Mouse (Mus musculus) urinary bladder, postnatal 4 days (tissue): Measurements from ENCODE around the gene Rph3al.

Source experiments
- DNase-seq, 2 experiments: peaks; one replicate each; pipeline ENCODE4 v3.0.0; 2021 to 2022; ENCODE audit warnings: low spot score in 2 of 2

Gene Rph3al

GRCm38 (mm10) chr11:75906556-75906955 is 31.7 kb downstream of the Rph3al start:
- DNase-seq, result no peak

- no peak for DNase-seq
Measured at GRCm38 (mm10) chr11:75904982-75905381, 33.2 kb downstream of the Rph3al start.

- DNase-seq, result no peak
Measured at GRCm38 (mm10) chr11:75904501-75904900, 33.7 kb downstream of the Rph3al start.

- DNase-seq, result no peak
Measured at GRCm38 (mm10) chr11:75903486-75903885, 34.7 kb downstream of the Rph3al start.

GRCm38 (mm10) chr11:75901339-75901738 is 36.9 kb downstream of the Rph3al start:
- DNase-seq, result no peak

- no peak for DNase-seq
Measured at GRCm38 (mm10) chr11:75899676-75900075, 38.6 kb downstream of the Rph3al start.

- DNase-seq, result no peak
Measured at GRCm38 (mm10) chr11:75898532-75898931, 39.7 kb downstream of the Rph3al start.

- no peak for DNase-seq
Measured at GRCm38 (mm10) chr11:75894791-75895420, 43.3 kb downstream of the Rph3al start.

GRCm38 (mm10) chr11:75893956-75894355 is 44.3 kb downstream of the Rph3al start:
- DNase-seq, result no peak

GRCm38 (mm10) chr11:75887349-75887748 is 50.9 kb downstream of the Rph3al start:
- DNase-seq, result no peak

GRCm38 (mm10) chr11:75881234-75881633 is 57.0 kb downstream of the Rph3al start:
- no peak for DNase-seq

GRCm38 (mm10) chr11:75880064-75880463 is 58.2 kb downstream of the Rph3al start:
- no peak for DNase-seq

GRCm38 (mm10) chr11:75878460-75878859 is 59.8 kb downstream of the Rph3al start:
- no peak for DNase-seq

- DNase-seq, result no peak
Measured at GRCm38 (mm10) chr11:75876043-75876780, 62.0 kb downstream of the Rph3al start.

GRCm38 (mm10) chr11:75871688-75872087 is 66.5 kb downstream of the Rph3al start:
- DNase-seq, result no peak

GRCm38 (mm10) chr11:75870947-75871346 is 67.3 kb downstream of the Rph3al start:
- no peak for DNase-seq

- DNase-seq, result no peak
Measured at GRCm38 (mm10) chr11:75870386-75870785, 67.8 kb downstream of the Rph3al start.

- no peak for DNase-seq
Measured at GRCm38 (mm10) chr11:75869898-75870297, 68.3 kb downstream of the Rph3al start.

- DNase-seq, result no peak
Measured at GRCm38 (mm10) chr11:75866861-75867260, 71.4 kb downstream of the Rph3al start.

- DNase-seq, result no peak
Measured at GRCm38 (mm10) chr11:75865859-75866258, 72.4 kb downstream of the Rph3al start.

- DNase-seq, result no peak
Measured at GRCm38 (mm10) chr11:75865253-75865619, 73.0 kb downstream of the Rph3al start.

- no peak for DNase-seq
Measured at GRCm38 (mm10) chr11:75864529-75865252, 73.5 kb downstream of the Rph3al start.

GRCm38 (mm10) chr11:75862466-75862865 is 75.8 kb downstream of the Rph3al start:
- no peak for DNase-seq
